Mouse (Mus musculus): ENCODE data around the gene Haus3. TPM values are rescaled to one million over a fixed set of nuclear protein-coding genes. Genes with fewer than 3 reads are reported as not detected.

Gene Haus3
- total RNA-seq (2021) (1 to 10 TPM; 7.2 to 8.4 TPM), polyA plus RNA-seq (2012; rRNA removed) (0.11 and 0.33 TPM in 2 replicates)
- long read RNA-seq, partial matches to known transcripts = 0 of 4 reads
- long read RNA-seq, other reads (novel, unspliced or antisense) = 1 of 4 reads

DNA sequence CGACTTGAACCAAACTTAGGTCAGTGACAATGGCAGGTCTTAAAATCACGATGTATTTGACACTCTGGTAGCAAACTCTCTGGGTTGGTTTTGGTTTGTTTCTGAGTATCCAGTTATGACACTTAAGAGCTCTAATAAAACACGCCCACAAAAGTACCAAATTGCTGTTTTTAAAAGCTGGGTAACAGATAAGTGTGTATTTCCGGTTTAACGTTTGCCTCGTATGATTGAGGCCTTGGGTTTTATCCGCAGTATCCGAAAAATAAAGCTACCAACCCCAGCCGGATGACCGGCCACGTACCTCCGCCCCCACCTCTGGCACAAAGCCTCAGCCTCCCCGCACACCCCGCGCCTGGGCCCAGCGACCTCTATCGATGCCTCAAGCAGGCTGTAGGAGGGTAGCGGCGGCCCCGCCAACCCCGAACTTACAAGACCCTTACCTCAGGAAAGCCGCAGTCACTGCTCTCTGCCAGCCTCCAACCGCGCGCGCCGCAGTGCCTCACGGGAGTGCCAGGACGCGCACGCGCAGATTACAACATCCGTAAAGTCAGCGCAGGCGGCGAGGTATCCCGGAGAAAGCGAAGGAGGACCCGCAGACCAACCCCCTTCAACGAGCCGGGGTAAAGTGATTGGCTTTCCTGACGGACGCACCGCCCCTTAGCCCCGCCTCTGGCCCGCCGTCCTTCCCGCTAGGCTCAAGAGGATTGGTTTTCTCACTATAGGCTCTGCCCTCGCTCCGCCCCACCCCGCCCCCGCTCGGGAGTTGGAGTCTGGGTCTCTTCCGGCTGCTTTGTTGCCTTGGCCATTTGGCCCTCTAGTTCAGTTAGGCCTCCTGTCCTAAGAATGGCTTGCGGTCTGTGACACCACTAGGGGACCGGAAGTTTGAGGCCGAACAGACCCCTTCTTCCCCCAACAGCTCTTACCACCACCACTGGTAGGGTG, at the start of gene Haus3, which contains the start of gene Poln:
Gene Haus3 (minus strand): TSS at position 578 of the 942 bp plus-strand sequence.
Gene Poln (minus strand): TSS at position 499 of the 942 bp plus-strand sequence.
- DNase-seq = peak; percentile 99

DNA sequence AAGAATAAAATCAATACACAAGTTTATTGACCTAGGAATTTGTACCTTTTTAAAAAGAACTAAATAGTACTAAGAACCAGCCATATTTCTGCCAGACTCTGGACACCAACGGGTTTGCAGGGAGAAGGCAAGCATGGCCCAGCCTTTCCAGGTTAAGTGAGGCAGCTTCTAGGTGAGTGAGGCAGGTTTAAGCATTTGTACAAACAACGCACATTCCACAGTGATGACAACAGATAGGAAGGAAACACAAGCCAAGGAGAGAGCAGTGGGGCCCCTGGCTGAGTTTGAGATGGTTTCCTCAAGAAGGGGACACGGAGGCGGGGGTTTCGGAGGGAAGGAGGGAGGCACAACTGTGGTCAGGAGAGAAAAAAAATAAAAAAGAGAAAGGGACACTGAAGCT, 49.3 kb upstream of the Haus3 start:
- DNase-seq = no peak

DNA sequence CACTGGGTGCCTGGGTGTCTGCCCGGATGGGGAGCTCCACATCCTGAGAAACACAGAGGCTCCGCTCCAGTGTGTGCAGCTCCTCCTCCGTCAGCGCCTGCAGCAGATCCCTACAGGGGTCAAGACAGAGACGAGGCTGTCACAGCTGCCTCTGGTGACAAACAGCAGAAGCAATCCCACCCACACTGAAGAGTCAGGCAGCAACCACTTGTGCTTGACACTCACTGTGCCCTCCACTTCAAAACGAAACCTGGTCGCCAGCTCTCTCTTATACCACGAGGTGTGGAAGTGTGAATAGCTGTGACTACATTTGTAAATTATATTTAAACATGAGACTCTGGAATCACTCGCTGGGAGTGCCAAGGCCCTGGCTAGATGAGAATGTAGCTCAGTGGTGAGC, 48.4 kb upstream of the Haus3 start:
- DNase-seq = no peak

DNA sequence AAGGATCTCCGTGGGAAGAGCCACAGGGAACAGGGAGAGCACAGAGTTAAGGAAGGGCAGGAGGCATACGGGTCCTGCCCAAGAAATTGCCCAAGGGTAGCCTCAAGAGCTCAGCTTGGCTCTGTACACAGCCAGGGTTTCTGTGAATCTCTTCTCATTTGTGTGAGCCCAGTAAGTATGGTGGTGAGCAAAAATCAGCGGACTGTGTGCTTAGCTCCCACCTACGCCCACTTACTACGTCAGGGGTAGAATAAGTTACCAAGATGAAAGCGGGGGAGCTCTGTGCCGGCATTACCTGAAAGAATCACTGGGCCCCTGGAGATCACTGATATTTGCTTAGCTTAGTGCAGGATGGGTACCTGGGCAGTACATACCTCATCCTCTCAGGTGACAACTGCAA, 46.7 kb upstream of the Haus3 start:
- no peak for DNase-seq

DNA sequence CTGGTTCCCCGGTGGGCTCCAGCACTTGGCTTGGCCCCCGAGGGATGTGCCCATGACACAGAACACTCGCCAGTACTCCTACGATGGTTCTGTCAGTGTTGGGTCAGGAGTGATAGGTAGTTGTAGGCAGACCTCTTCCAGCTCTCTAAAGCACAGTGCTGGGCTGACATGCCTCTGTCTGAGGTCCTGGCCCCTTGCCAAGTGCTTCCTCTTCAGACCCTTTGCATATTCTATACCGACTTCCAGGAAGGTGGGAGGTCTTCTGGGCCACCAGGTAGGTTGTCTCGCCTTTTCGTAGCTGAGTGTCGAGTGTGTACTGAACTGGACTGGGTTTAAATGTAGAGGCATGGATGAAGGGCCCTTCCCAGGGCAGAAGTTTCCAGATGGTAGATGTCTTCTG, 44.3 kb upstream of the Haus3 start:
- no peak for DNase-seq

DNA sequence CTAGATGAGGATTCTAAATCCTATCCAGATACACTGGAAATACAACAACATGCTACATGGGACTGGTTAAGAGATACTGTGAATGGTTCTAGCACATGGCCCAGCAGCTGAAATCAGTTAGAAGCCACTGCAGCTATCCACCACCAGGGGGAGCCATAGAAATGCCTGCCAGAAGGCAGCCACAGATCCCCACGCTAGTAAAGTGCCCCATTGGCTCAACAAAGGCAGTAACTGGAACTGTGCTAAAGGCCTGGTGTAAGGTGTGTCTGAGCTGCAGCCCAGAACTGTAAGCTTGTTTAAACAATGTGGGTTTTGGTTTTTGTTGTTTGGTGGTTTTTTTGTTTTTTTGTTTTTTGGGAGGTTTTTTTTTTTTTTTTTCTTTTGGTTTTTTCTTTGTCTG, 41.0 kb upstream of the Haus3 start:
- peak; percentile 79 for DNase-seq

DNA sequence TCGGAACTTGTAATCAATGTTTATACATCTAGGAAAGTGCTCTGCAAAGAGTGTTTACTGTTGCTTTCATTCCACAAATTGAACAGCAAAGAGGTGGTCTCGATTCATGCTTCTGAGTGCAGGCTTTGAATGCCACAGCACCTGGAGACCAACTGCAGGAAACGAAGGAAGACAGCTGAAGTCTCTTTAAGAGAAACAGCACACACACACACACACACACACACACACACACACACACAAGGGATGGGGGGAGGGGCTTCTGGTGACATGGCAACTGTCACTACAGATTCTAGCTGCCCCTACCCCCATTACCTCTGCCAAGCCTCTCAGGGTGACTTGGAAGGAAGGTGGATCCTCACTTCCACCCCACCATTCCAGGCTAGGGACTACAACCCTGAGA, 38.2 kb upstream of the Haus3 start:
- DNase-seq = no peak

DNA sequence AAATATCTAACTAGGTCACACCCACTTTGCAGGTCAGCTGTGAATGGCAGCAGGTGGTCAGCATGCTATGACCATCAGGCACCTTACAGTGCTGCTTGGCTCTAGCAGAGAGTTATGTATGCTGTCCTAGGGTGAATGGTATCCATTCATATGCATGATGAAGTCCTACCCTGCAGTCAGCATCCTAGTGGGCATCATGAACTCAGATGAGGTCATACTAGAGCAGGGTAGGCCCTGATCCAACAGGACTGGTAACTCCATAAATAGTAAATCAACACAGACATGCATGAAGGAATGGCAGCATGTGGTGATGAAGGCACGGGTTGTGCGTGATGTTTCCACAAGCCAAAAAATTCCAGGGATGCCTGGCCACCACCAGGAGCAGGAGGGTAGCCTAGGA, 36.5 kb upstream of the Haus3 start:
- DNase-seq = no peak

DNA sequence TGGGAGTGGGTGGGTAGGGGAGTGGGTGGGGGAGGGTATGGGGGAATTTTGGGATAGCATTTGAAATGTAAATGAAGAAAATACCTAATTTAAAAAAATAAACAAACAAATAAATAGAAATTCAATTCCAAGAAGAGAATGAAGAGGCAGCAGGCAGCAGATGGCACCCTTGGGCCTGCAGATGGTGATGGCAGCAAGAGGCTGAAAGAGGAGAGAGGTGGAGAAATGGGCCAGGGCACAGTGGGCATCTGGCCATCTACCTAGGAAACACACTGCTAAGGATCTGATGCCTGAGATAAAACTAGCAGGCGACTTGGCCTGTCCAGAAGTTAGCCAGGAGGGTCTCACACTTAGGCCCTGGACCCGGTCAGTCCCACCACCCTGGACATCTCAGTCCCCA, 35.6 kb upstream of the Haus3 start:
- no peak for DNase-seq

DNA sequence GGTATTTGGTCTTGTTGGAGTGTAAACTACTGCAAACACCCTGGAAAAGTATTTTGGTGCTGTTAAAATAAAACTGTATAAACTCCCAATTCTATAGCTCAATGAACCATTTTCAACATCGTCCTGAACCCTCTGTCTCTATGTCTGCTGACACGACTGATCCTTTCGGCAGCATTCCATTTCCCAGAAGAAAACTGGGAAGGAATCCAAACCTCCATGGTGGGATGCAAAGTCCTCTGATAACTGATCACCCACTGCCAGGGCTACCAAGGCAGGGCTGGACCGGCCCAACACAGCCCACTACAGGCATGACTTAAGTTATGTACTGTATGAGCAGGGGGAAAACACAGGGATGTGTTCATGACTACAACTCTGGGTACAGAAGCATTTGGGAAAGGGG, 32.7 kb upstream of the Haus3 start:
- DNase-seq = no peak

DNA sequence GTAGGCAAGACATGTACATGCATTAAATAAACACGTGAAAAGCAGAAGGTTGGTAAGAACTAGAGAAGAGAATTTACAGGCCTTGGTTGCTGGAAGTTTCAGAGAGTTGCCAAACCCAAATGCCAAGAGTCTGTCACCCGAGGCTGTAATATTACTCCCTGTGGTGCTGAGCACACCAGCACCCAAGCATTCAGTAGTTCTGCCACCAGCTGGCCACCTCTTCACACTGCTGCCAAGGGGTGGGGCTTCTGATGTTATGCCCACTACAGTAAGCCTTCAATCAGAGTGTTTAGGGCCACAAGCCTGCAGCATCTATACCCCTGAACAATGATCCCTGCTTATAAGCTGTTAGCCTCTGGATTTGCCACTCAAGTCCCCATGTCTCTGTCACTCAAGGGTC, 32.1 kb upstream of the Haus3 start:
- peak; percentile 61 for DNase-seq

DNA sequence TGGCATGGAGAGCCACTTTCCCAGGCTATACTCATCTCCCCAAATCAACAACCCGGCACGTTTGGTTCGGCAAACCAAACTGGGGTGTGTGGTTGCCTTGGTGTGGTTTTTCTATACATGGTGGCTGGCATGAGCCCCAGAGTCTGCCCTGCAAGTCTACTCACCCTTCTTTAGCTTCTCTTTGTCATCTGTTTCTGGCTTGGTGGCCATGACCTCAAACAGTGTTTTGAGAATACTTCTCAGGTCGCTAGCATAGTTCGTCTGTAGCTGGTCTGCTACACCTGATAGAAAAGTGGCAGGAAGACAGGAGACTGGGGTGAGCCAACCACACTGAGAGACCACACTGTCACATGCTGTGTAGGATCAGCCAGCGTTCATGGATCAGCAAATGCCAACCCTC, 29.3 kb upstream of the Haus3 start:
- DNase-seq = no peak

DNA sequence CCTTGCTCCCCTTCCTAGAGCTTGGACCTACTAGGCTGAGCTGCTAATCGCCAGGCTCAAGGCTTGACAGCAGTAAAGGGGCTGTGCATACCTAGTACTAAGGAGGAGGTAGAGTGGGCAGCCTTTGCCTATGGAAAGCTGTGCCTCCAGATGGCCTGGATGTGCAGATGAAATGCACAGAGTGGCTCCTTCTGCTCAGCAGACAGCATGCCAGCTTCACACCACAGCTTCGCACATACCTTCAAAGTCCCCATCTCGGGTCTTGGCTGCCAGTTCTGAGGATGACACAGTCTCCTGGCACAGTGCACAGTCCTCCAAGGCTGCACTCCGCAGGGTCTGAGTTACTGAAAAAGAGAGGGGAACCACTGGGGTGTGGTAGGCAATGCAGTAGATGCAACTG, 27.9 kb upstream of the Haus3 start:
- DNase-seq = no peak

DNA sequence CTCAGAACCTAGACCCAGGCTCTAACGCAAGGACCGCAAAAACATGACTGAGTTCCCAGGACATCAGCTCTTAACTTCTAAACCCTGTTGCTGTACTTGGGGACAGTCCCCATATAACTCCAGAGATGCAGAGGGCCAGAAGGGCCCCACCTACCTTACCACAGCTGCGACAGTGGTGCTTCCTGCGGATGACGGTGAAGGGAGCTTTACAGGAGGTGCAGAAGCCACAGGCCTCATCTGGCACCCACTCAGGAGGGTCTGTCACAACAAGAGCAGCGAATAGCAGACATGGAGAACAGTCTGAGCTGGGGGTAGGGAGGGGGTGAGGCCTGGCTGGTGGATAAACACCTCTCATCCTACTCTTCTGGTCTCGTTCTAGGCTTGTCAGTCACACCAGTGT, 27.1 kb upstream of the Haus3 start:
- no peak for DNase-seq

DNA sequence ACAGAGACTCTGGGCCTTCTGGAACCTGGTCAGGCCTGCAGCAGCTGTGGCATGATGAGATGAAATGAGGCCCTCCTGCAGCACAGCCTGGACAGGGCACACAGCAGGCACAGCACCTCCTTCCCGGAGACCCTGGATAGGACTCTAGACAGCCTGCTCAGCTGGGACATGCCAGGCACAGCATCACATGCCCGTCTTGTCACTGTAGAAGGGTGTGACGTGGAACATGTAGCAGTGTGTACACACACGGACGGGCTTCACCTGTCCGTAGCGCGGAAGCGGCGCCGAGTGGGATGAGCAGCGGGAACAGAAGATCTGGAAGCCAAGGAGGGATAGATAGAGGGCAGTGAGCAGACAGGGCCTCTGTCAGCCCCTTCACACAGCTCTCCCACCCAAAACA, 26.5 kb upstream of the Haus3 start:
- no peak for DNase-seq

DNA sequence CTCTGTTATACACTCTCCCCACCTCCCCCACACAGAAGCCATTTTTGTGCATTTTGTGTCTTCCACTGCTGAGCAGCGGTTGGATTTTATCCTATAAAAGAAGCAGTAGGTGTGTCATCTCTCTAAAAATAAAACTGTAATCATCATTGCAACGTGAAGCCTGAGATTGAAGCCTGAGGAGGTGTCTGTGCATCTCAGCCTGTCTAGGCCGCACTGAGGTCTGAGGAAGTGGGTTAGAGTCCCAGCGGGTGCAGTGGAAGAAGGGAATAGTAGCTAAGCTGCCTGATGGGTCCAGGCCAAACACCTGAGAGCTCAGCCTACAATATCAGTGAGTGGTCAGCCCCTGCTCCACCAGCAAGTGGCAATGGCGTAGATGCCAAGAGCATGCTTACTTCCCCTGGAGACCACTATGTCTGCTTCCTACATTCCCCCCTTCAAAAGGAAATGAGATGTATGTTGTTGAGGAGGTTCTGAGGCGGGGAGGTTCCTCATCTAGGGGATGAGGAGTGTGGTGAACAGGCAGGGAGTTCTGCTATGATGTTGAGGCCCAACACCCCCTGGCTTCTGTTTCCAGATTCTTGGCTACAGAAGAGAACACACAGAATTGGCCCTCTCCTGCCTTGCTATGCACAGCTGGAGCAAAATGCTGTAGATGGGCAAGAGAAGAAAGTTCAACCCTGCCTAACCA, 25.8 kb upstream of the Haus3 start:
- DNase-seq = no peak

DNA sequence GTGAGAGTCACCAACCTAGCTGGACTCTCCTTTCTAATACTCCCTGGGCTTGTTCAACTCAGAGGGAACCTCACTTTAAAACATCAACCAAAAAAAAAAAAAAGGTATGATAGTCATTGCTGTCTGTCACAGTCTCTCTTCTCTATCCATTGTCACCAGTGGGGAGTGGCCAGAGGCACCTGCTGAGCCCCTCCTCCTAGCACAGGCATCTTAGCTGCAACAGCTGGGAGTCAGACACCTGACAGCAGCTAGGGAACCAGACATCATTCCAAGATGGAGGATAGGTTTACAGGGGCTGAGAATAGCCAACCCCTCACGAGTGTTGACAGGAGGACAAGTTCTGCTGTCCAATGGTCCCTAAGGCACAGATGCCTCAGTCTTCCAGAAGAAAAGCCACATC, 25.1 kb upstream of the Haus3 start:
- DNase-seq = no peak

DNA sequence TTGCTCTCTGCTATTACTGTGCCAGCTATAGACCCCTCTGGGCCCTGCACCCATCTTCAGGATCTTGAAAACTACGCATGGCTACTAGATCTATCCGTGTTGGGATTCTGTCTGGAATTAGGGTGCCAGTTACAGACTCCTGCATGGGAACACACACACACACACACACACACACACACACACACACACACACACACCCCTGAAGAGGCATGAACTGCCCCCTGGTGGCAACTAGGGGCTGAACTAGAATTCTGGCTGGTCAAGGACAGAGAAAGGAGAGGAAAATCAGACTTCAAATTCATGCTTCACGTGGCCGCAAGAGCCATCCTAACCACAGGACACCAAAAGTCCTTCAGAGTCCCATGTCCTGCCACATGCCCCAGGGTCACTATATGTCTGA, 22.5 kb upstream of the Haus3 start:
- DNase-seq = no peak

DNA sequence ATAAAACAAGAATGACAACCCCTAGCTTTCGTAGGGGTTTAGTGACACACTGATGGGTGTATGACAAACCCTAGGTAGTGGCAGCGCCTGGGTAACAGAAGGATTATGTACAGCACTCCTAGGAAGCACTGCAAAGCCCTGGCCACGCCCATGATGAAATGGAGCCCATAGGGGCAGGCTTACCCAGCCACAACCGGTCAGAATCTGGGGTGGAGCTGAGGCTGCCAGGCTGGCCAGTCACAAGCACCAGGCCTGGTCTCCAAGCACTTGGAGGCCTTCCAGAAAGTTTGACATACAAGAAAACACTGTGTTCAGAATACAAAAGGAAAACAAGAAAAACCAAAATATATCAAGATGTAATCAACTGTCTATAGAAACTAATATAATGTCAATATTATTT, 21.7 kb upstream of the Haus3 start:
- DNase-seq = peak; percentile 73

DNA sequence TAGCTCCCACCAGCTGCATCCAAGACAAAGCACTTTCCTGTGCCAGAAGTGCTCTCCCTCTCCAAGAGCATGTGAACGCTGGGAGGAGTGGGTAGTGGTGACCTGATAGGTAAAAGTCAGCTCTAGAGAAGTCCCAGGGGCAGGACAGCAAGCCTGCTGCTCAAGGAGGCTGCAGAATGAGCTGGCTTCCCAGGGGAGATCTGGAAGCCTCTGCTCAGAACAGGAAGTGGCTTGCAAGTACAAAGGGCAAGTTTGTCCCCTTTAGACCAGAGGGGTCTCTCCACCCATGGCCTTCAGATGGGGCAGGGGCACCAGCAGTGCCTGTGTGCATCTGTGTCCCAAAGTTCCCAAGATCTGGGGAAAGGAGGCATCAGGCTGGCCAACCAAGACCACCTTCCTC, 20.2 kb upstream of the Haus3 start:
- no peak for DNase-seq

DNA sequence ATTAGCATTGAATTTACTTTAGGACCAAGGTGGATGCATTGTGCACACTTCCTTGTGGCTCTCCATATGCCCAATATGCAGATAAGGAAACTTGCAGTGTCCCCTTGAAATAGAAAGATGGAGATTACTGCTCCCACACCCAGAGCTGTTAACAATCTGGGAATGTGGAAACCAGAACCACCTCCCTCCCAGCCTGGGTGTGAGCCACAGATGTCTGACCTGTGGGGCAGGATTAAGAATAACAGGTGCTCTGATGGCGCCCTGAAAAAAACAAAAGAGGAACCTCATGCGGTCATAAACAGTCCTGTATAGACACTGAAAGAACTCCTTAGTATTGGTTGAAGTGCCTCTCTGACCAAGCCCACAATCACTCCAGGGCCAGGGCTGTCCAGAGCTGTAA, 19.5 kb upstream of the Haus3 start:
- no peak for DNase-seq

DNA sequence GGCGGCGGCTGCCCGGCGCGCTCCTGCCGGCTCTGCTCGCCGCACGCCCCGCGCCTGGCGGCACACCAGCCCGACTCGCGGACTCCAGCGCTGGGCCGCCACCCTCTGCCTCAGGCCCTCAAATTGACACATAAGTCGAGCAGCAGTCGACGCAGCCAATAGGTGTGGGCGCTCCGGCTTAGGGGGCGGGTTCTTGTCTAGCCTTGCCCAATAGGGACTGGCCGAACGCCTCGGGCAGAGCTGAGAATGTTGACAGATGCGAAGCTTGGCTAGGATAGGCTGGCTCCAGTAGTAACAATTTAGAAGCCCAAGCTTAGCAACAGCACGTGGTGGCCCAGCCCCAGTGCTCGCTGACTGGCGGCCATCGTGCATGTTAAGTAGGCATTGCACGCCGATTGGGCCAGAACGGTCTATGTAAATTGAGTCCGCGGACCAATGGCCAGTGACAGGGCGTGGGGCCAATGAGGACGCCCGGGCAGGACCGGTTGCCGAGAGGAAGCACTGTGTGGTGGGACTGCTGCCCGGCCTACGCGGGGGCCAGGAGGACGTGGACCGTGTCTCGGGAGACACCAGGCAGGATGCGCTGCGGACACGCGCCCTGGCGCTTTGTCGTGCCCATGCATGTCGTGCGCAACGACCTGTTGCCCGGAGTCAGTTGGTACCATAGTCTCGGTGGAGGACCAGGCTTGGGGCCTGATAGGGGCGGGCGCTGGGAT, 18.4 kb upstream of the Haus3 start, which contains the start of gene Mxd4:
Gene Mxd4 (minus strand): TSS at position 120 of the 716 bp plus-strand sequence.
- DNase-seq = peak; percentile 99
